Mouse (Mus musculus) small intestine, adult 2 months (tissue): Measurements from ENCODE around the gene Mob4. TPM values are rescaled to one million over a fixed set of nuclear protein-coding genes. Genes with fewer than 3 reads are reported as not detected.
"Not testable (repeated sequence)": the region's sequence is repeated elsewhere in the genome, so short reads cannot be mapped to it uniquely, and the experiment has no call there.

Experiments used
- H3K27ac ChIP-seq: fragments of 200-500 bp; 2 replicates; pipeline ENCODE4 v1.5.1; 2012; ENCODE audit warnings: low read depth, low read length, control low read depth, inconsistent platforms; ENCODE audit not compliant: insufficient read depth
- H3K27me3 ChIP-seq: fragments of 200-500 bp; 2 replicates; pipeline ENCODE4 v1.6.1; 2012; ENCODE audit warnings: mild to moderate bottlenecking, moderate library complexity, low read length, inconsistent platforms; ENCODE audit not compliant: control insufficient read depth, insufficient read depth
- H3K36me3 ChIP-seq: fragments of 200-500 bp; 2 replicates; pipeline ENCODE4 v1.6.1; 2012; ENCODE audit warnings: mild to moderate bottlenecking, low read length, control low read depth, inconsistent platforms; ENCODE audit not compliant: control insufficient read depth, insufficient read depth
- H3K4me1 ChIP-seq: fragments of 200-500 bp; 2 replicates; pipeline ENCODE4 v1.6.1; 2012; ENCODE audit warnings: low read length, inconsistent platforms, mixed read lengths; ENCODE audit not compliant: control insufficient read depth, insufficient read depth, insufficient read length
- H3K4me3 ChIP-seq: fragments of 200-500 bp; 2 replicates; pipeline ENCODE4 v1.5.1; 2012; ENCODE audit warnings: low read depth, mild to moderate bottlenecking, control low read depth, inconsistent platforms, low read length, moderate library complexity
- CTCF ChIP-seq: fragments of 200-500 bp; IDR thresholded peaks from 2 replicates; pipeline ENCODE4 v1.5.1; 2012; ENCODE audit warnings: low read depth, mild to moderate bottlenecking, control low read depth, inconsistent platforms, low read length, moderate library complexity, mixed read lengths; ENCODE audit not compliant: insufficient replicate concordance, insufficient read length; ENCODE audit errors: extremely low read depth
- POLR2A ChIP-seq: fragments of 200-500 bp; IDR thresholded peaks from 2 replicates; pipeline ENCODE4 v1.6.1; 2012; ENCODE audit warnings: low read depth, mild to moderate bottlenecking, control low read depth, inconsistent platforms, low read length, moderate library complexity
- WGBS: fragments of 180-500 bp; shearing (Covaris S2); methylation state at CpG from one replicate; pipeline ENCODE4 v1.1.7; 2018; 5-methylcytosine and 5-hydroxymethylcytosine counted together
- polyA plus RNA-seq: library from polyadenylated mRNA; depleted of rRNA; stranded (reverse); fragments of >200 nt; gene quantifications from 2 replicates; pipeline ENCODE4 v1.2.3, GENCODE M21; 2012

Mob4 gene
- polyA plus RNA-seq, 1 experiment = 2.8 TPM

GRCm38 (mm10) chr1:55123046-55123445 lies 8.0 kb upstream of the Mob4 start:
- WGBS = 82% methylated on average over 5 of the region's 5 CpGs
- H3K4me1 ChIP-seq = no peaks in the 10 kb centered on the region
- H3K27ac ChIP-seq = no peak overlapping the region
- no peaks in the 10 kb centered on the region for H3K36me3 ChIP-seq
- TF ChIP-seq CTCF = no peak
- no peak for TF ChIP-seq POLR2A
- no peaks in the 10 kb centered on the region for H3K27me3 ChIP-seq
- no peak overlapping the region for H3K4me3 ChIP-seq

GRCm38 (mm10) chr1:55123561-55123960 lies 7.5 kb upstream of the Mob4 start:
- no peaks in the 10 kb centered on the region for H3K27me3 ChIP-seq
- 84% methylated on average over 2 of the region's 2 CpGs for WGBS
- no peaks in the 10 kb centered on the region for H3K36me3 ChIP-seq
- no peak overlapping the region for H3K4me3 ChIP-seq
- no peak overlapping the region for H3K27ac ChIP-seq
- no peak for TF ChIP-seq CTCF
- TF ChIP-seq POLR2A = no peak
- H3K4me1 ChIP-seq = no peaks in the 10 kb centered on the region

DNA sequence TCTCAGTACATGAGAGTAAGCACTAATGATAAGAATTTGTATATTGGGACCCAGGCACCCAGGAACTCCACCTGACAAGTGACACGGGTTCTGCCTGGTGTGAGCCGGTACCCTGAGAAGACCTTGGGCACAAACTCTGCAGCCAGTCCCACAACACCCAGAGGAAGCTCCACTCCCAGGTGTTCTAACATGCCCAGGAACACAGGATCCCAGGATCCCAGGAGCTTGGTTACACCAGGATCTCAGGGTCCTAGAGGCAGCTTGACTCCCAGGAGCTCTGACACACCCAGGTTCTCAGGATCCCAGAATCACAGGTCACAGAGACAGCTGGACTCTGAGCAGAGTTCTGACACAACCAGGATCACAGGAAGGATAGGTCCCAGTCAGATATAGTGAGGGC lies 6.9 kb upstream of the Mob4 start:
- 96% methylated on average over 2 of the region's 2 CpGs for WGBS
- H3K4me1 ChIP-seq, H3K27ac ChIP-seq, H3K4me3 ChIP-seq, H3K27me3 ChIP-seq, H3K36me3 ChIP-seq: not testable (repeated sequence)

GRCm38 (mm10) chr1:55129716-55130115 lies 1.3 kb upstream of the Mob4 start:
- no peak overlapping the region for H3K4me3 ChIP-seq
- H3K4me1 ChIP-seq = peaks cover 5% of the 10 kb centered on the region; the same call in 1 of the 2 replicates
- H3K36me3 ChIP-seq = 0 out of 2 replicates have a peak, but pooled peaks cover 2% of the 10 kb centered on the region
- TF ChIP-seq CTCF (no peak), POLR2A (no peak)
- H3K27ac ChIP-seq = no peak overlapping the region
- H3K27me3 ChIP-seq = no peaks in the 10 kb centered on the region
- WGBS = 84% methylated on average over 5 of the region's 5 CpGs

DNA sequence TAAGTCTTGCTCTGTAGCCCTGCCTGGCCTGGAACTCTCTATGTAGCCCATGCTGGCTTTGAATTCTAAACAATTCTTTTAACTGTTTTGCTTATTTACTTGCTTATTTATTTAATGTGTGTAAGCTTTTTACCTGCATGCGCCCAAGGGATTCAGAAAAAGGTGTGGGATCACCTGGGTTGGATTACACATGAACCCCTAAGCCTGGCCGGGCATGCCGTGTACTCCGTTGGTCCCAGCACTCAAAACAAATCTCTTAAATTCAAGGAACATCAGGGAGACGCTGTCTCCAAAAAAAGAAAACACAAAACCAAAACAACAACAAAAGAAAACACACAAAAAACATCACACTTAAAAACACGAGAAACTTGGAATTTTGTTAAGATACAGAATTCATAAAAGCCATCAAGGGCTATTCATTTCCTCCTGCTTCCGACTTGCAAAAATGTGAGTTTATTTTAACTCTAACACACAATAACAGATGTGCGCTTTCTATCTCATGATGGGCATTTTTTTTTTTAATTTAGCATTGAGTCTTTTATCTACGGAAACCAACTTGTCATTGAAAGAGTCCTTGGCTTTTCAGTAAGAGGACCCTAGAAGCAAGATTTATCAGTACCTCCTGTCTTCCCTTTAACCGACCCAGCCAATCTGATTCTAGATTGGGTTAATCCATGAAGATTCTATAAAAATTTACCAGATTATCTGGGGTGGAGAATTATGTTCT lies 678 bp upstream of the Mob4 start:
- Histone ChIP-seq H3K4me1 (peaks cover 5% of the 10 kb centered on the region; the same call in 1 of the 2 replicates), H3K27me3 (no peaks in the 10 kb centered on the region), H3K27ac (peak overlapping the region; percentile 75), H3K4me3 (peak overlapping the region; percentile 61), H3K36me3 (0 out of 2 replicates have a peak, but pooled peaks cover 4% of the 10 kb centered on the region)
- 64% methylated on average over 10 of the region's 10 CpGs for WGBS
- no peak for TF ChIP-seq CTCF
- TF ChIP-seq POLR2A = no peak

DNA sequence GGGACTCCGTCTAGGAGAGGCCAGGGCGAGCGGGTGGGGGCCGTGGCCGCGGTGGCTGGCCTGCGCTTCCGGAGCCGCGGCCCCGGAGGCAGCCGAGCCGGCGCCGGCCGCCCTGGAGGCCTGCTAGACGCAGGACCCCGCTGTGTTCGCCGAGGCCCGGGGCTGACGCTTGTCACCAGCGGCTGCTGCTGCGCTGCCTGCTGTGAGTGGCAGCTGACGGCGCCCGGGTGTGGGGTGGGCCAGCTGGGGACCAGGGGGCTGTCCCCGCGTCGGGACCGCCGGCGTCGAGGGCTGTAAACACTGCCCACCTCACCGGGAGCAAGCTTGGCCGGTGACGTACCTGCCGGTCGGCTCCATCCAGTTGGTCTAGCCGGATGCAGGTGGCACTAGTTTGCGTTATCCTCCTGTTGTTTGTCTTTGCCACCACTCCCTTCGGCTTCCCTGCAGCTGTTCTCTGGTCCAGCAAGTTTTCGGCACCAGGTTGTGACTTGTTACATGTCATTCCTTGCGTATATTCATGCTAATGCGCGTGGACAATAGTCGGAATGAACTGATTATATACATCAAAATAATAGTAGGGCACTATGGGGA lies 488 bp downstream of the Mob4 start:
- Histone ChIP-seq H3K4me1 (peaks cover 5% of the 10 kb centered on the region; the same call in 1 of the 2 replicates), H3K27ac (peak overlapping the region; percentile 91), H3K36me3 (0 out of 2 replicates have a peak, but pooled peaks cover 4% of the 10 kb centered on the region), H3K27me3 (no peaks in the 10 kb centered on the region), H3K4me3 (peak overlapping the region; percentile 93)
- TF ChIP-seq CTCF = no peak
- TF ChIP-seq POLR2A = no peak
- WGBS = under 1% methylated on average over 47 of the region's 47 CpGs

DNA sequence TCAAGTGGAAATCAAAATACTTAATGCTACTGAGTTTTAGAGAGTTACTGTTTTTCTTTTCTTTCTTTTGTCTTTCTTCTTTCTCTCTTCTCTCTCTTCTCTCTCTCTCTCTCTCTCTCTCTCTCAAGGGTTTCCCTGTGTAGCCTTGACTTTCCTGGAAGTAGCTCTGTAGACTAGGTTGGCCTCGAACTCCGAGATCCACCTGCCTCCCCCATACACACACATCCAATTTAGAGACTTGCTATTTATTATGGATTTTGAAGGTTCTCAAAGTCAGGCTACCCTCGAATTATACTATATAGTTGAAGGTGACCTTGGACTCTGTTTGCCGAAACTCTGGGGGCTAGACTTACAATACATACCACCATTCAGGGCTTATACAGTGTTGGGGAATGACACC lies 1.3 kb downstream of the Mob4 start:
- WGBS = 23% methylated on average over 4 of the region's 4 CpGs
- H3K4me3 ChIP-seq = no peak overlapping the region
- no peak for TF ChIP-seq CTCF
- no peak for TF ChIP-seq POLR2A

More for the DNA sequence above, 1.3 kb downstream of the Mob4 start:
- Histone ChIP-seq H3K4me1 (peaks cover 5% of the 10 kb centered on the region; the same call in 1 of the 2 replicates), H3K27ac (0 out of 2 replicates have a peak overlapping the region, but pooled peaks have one; percentile 8), H3K27me3 (no peaks in the 10 kb centered on the region), H3K36me3 (peaks cover 5% of the 10 kb centered on the region; the same call in 1 of the 2 replicates)
